Mouse (Mus musculus) lung, adult 2 months (tissue): Measurements from ENCODE around the gene Xrcc4. TPM values are rescaled to one million over a fixed set of nuclear protein-coding genes. Genes with fewer than 3 reads are reported as not detected.
"Not testable (repeated sequence)": the region's sequence is repeated elsewhere in the genome, so short reads cannot be mapped to it uniquely, and the experiment has no call there.

Source experiments
- DNase-seq: peaks from one replicate; pipeline ENCODE4 v3.0.0; 2022
- H3K4me1 ChIP-seq: fragments of 200-500 bp; 2 replicates; pipeline ENCODE4 v1.6.1; 2011; ENCODE audit warnings: low read length; ENCODE audit not compliant: control insufficient read depth, insufficient read depth
- H3K4me3 ChIP-seq: fragments of 200-500 bp; replicated peaks from 2 replicates; pipeline ENCODE3; 2011; ENCODE audit warnings: low read depth, mild to moderate bottlenecking, control low read depth, low read length; ENCODE audit errors: extremely low read depth
- CTCF ChIP-seq: fragments of 200-500 bp; IDR thresholded peaks from 2 replicates; pipeline ENCODE4 v1.5.1; 2011; ENCODE audit warnings: mild to moderate bottlenecking, low read length, control low read depth; ENCODE audit not compliant: insufficient read depth
- POLR2A ChIP-seq: fragments of 200-500 bp; IDR thresholded peaks from 2 replicates; pipeline ENCODE4 v1.6.1; 2011; ENCODE audit warnings: low read depth, mild to moderate bottlenecking, control low read depth, low read length, borderline replicate concordance; ENCODE audit errors: extremely low read depth
- WGBS: fragments of 180-500 bp; shearing (Covaris S2); methylation state at CpG from one replicate; pipeline ENCODE4 v1.1.7; 2018; 5-methylcytosine and 5-hydroxymethylcytosine counted together
- polyA plus RNA-seq: library from polyadenylated mRNA; depleted of rRNA; stranded (reverse); fragments of >200 nt; gene quantifications from 2 replicates; pipeline ENCODE4 v1.2.3, GENCODE M21; 2012

Xrcc4 gene
- polyA plus RNA-seq, 1 experiment, result 2.0 TPM

DNA sequence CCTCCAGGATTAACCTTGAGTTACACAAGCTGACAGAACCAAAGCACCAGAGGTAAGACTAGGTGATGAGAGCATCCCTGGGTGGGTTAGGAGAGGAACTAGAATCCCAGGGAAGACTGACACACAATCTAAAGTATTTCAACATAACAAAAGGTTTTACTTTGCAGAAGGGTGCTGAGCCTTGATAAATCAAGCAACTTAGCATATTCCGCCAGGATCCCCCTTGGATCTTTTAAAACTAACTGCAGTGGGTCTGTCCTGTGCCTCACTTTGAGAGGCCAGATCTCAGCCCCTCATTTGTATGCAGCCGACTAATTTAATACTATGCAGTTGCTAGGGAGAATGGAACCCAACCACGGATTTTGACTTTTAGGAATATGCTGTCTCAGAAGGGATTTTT lies 309.1 kb downstream of the Xrcc4 start:
- Histone ChIP-seq H3K4me3 (no peak overlapping the region), H3K4me1 (no peaks in the 10 kb centered on the region; the same call in 1 of the 2 replicates)
- no peak for DNase-seq
- WGBS, result 81% methylated on average over 3 of the region's 3 CpGs
- TF ChIP-seq POLR2A (no peak), CTCF (no peak)

DNA sequence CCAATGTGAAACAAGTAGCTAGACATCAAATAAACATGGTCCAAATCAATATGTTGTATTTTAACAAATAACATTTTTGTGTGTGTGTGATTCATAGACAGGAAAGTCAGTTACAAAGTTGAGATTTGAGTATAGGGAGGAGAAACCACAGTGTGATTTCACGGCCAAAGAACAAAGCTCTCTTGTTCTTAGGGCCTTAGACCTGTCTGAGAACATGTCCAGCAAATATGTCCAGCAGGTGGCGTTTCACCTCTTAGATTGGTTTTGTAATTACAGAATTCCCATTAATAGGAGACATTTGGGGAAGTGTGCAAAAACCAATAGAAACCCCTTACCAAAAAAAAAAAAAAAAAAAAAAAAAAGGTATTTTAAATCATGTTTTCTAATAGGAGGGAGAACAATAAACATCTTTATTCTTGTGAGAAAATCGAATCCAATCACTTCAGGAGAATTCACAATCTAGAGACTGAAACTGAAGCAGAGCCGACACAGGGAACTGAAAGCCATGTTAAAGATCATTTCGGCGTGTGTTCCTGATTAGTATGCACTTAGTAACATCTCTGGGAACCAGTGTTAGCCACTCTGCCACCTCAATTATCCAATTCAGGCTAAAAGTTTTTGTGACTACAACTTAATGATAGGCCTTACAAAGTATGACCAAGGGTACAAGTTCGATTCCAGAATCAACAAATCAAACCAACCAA lies 310.0 kb downstream of the Xrcc4 start:
- Histone ChIP-seq H3K4me1 (no peaks in the 10 kb centered on the region; the same call in 1 of the 2 replicates), H3K4me3 (no peak overlapping the region)
- TF ChIP-seq POLR2A, result no peak
- TF ChIP-seq CTCF, result no peak
- DNase-seq, result peak; percentile 36
- 57% methylated on average over 7 of the region's 7 CpGs for WGBS

DNA sequence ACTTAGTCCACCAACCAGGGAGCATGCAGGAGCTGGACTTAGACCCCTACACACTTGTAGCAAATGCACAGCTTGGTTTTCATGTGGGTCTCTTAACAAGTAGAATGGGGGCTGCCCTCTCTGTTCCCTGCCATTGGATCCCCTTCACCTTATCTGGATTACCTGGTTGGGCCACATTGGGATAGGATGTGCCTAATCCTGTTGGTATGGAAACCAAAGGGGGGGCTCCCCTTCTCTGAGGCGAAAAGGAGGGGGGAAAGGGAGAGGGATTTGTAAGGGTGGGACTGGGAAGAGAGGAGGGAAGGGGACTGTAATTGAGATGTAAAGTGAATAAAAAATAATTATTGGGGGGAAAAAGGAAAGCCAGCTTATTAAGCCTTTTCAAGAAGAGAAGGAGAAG lies 311.6 kb downstream of the Xrcc4 start:
- 61% methylated on average over 1 of the region's 1 CpGs for WGBS
- DNase-seq, result no peak
- H3K4me1 ChIP-seq, result no peaks in the 10 kb centered on the region; the same call in 1 of the 2 replicates
- TF ChIP-seq POLR2A, result no peak
- TF ChIP-seq CTCF, result no peak
- H3K4me3 ChIP-seq, result no peak overlapping the region

DNA sequence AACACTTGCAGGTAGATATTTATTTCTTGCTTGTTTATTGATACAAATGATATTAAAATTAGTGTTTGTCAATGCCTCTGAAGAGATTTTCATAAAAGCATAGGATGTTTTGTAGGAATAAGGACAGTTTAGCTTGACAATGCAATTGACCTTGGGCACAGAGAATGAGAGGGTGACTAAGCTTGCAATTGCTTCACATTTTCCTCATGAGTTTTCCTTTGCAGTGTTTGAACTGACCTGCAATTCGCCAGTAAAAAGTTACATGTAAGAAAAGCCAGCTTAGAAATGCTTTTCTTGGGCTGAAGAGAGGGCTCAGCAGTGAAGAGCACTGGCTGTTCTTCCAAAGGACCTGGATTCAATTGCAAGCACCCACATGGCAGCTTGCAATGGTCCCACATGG lies 312.3 kb downstream of the Xrcc4 start:
- no peaks in the 10 kb centered on the region for H3K4me1 ChIP-seq
- TF ChIP-seq CTCF (no peak), POLR2A (no peak)
- H3K4me3 ChIP-seq, result no peak overlapping the region
- WGBS, result 70% methylated on average over 1 of the region's 1 CpGs
- DNase-seq, result no peak

DNA sequence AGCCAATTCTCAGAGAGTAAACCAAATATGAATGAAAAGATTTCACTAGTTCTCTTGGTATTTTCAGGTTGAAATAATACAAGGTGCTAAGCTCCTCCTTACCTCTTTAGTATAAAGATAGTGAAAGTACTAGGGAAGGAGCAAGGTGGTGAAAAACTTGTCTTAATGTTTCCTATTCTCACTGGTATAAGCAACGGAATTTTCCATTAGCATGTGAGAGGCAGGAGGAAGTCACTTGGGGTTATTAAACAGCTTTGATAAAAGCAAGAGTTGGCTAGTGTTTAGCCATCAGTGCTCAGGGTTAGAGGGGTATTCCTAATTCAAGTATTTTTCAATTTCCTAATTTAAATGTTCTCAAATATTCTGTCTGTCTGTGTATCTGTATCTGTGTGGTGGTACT lies 322.9 kb downstream of the Xrcc4 start:
- no peak overlapping the region for H3K4me3 ChIP-seq
- DNase-seq, result no peak
- 40% methylated on average over 1 of the region's 1 CpGs for WGBS
- H3K4me1 ChIP-seq, result no peaks in the 10 kb centered on the region
- TF ChIP-seq POLR2A, result no peak
- no peak for TF ChIP-seq CTCF

DNA sequence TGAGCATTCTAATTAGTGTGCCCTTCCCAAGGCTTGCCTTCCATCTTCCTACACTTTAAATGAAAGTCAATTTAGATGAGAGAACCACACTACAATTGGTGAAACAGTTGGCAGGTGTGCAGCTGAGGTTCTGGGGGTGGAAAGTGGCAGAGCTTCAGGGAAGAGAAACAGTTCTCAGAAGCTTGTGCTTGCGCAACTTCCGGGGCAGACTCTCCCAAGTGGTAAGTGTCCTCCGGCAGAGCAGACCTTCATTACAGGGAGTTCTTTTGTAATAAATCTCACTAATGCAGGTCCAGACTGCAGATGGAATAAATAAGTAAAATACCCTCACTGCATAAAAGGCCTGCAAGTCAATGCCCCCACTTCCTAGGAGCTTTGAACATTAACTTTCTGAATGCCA lies 323.4 kb downstream of the Xrcc4 start:
- 74% methylated on average over 3 of the region's 3 CpGs for WGBS
- DNase-seq, result no peak
- TF ChIP-seq CTCF (no peak), POLR2A (no peak)
- H3K4me3 ChIP-seq, result no peak overlapping the region
- H3K4me1 ChIP-seq, result no peaks in the 10 kb centered on the region

DNA sequence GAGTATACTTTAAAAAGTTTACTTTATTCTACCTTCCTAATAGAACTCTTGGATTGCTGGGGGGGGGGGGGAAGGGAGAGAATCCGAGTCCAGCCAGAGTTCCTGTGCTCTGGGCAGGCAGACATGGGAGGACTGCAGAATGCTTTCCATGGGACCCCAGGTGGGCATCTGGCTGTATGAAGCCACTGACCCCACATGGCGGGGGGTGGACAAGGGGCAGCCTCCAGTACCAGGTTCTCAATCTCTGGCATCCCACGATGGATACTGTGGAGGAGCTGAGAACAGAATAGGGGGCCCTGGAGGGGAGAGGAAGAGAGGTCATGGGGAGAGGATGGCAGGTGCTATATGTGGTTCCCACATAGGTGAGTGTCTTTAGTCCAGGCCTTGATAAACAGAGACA lies 327.1 kb downstream of the Xrcc4 start:
- Histone ChIP-seq H3K4me3 (no peak overlapping the region), H3K4me1 (no peaks in the 10 kb centered on the region)
- TF ChIP-seq POLR2A (no peak), CTCF (no peak)
- no peak for DNase-seq
- WGBS, result 77% methylated on average over 3 of the region's 3 CpGs

DNA sequence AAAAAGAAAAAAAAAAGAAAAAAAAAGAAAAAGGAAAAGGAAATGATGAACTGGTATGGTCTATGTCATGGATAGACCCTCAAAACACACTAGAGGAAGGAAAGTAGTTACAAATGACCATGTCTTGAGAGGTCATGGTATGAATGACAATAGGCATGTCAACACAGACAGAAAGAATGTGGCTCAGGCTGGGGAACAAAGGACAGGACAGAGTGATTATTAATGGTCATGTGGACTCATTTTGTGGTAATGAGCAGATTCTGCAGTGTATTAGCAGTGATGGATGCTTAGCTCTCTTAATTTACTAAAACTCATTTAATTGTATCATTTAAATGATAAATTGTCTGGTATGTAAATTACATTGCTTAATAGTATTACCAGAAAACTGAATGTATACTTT lies 333.1 kb downstream of the Xrcc4 start:
- DNase-seq, result no peak
- H3K4me3 ChIP-seq, result no peak overlapping the region
- no peak for TF ChIP-seq POLR2A
- TF ChIP-seq CTCF, result no peak
- no peaks in the 10 kb centered on the region for H3K4me1 ChIP-seq

DNA sequence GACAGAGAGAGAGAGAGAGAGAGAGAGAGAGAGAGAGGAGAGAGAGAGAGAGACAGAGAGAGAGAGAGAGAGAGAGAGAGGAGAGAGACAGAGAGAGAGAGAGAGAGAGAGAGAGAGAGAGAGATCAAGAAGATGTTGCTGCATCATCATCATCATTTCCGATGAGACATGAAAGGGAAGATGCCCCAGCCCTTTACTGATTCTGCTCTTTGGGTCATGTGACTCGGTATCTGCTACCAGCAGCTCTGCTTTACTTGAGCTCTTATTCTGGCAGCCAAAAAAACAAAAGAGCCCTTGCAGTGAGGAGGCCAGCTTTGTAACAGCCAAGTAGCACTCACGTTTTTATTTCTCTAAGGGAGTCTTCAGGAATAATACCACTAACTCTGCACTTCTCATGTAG lies 338.8 kb downstream of the Xrcc4 start:
- 24% methylated on average over 3 of the region's 3 CpGs for WGBS
- H3K4me1 ChIP-seq, DNase-seq, H3K4me3 ChIP-seq: not testable (repeated sequence)

DNA sequence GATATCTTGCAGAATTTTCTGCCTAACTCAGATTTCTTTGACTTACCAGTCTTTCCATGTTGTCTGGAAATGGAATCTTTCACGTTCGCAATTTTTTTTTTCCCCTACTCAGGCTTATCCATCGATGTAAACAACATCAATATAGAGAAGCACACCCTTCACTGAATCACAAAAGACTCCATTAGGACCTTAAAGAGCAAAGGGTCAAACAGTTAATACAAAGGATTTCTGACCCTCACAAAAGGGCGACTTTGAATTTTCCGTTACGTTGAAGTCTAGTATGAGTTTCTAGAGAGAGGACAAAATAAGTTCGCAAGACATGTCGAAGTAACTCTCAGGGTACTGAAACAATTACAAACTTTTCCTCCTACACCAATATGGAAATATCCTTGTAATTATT lies 346.2 kb downstream of the Xrcc4 start:
- no peak overlapping the region for H3K4me3 ChIP-seq
- TF ChIP-seq CTCF (no peak), POLR2A (no peak)
- H3K4me1 ChIP-seq, result peaks cover 9% of the 10 kb centered on the region
- no peak for DNase-seq
- 55% methylated on average over 8 of the region's 8 CpGs for WGBS
